Mouse (Mus musculus): Measurements from ENCODE around the gene Tnfrsf8.

GRCm38 (mm10) chr4:145270136-145270535 lies 44.8 kb downstream of the Tnfrsf8 start:
- TF ChIP-seq CTCF (IDR thresholded peaks at IDR 0.05; ENCODE audit: extremely low read depth, insufficient read depth, insufficient read length, insufficient replicate concordance) (no peak), POLR2A (IDR thresholded peaks at IDR 0.05; ENCODE audit: low read depth, low read length) (no peak)
